Mouse (Mus musculus) lung, embryonic 14.5 days (tissue): ENCODE measurements at regions not wholly inside any gene's neighbourhood (a gene's known extent, or its start where the extent isn't known, plus 50 kb on each side); places are given as distances from the start of the nearest gene placed in this dataset.

Experiments used
- ATAC-seq: fragments of 200-750 bp; cut with Nextera tagmentation; 2 replicates; pipeline ENCODE4 v1.8.0; 2017; ENCODE audit warnings: mild to moderate bottlenecking, moderate TSS enrichment, moderate library complexity; ENCODE audit not compliant: insufficient read depth
- DNase-seq: peaks from one replicate; pipeline ENCODE4 v3.0.0-alpha.2; 2015
- H3K27ac ChIP-seq: fragments of 300-500 bp; sonication (generic); 2 replicates; pipeline ENCODE4 v1.5.1; 2014; ENCODE audit warnings: low read depth, mild to moderate bottlenecking, moderate library complexity
- H3K27me3 ChIP-seq: fragments of 300-500 bp; sonication (generic); 2 replicates; pipeline ENCODE4 v1.6.1; 2014; ENCODE audit warnings: low read length, control low read depth; ENCODE audit not compliant: insufficient read depth
- H3K36me3 ChIP-seq: fragments of 300-500 bp; sonication (generic); 2 replicates; pipeline ENCODE4 v1.6.1; 2014; ENCODE audit warnings: control low read depth; ENCODE audit not compliant: insufficient read depth
- H3K4me1 ChIP-seq: fragments of 300-500 bp; sonication (generic); 2 replicates; pipeline ENCODE4 v1.6.1; 2014; ENCODE audit warnings: antibody characterized with exemption, control low read depth; ENCODE audit not compliant: insufficient read depth
- H3K4me2 ChIP-seq: fragments of 300-500 bp; sonication (generic); 2 replicates; pipeline ENCODE4 v1.6.1; 2014; ENCODE audit warnings: mild to moderate bottlenecking
- H3K4me3 ChIP-seq: fragments of 300-500 bp; sonication (generic); 2 replicates; pipeline ENCODE4 v1.5.1; 2014; ENCODE audit warnings: low read depth, low read length
- H3K9ac ChIP-seq: fragments of 300-500 bp; sonication (generic); 2 replicates; pipeline ENCODE4 v1.6.1; 2014
- H3K9me3 ChIP-seq: fragments of 300-500 bp; sonication (generic); 2 replicates; pipeline ENCODE4 v1.6.1; 2016; ENCODE audit warnings: low read depth, low read length, control low read depth
- CTCF ChIP-seq: IDR thresholded peaks from 2 replicates; pipeline ENCODE4 v1.5.1; 2016; ENCODE audit warnings: antibody characterized with exemption, low read depth
- WGBS: fragments of 180-500 bp; shearing (Covaris S2); extraction: QIAGEN DNeasy Blood & Tissue Kit; methylation state at CpG from one replicate; pipeline ENCODE4 v1.1.7; 2014; 5-methylcytosine and 5-hydroxymethylcytosine counted together

DNA sequence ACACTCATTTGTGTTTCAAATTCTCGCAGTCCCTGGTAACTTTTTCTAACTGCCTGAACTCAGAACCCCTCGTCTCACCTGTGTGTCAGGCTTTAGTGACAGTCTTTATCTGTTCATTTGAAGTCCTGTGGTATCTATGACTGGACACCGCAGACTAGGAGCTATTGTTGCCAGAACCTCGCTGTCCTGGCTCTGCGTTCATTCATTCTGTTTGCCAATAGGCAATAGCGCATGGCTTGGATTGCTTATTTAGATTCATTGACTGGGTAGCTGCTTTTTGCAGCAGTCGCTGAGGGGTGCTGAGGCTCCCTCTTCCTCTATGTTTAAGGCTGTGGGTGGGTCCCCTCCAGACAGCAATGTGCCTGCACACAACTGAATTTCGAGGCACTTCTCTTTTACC, 144.6 kb upstream of the Cops8 start:
- Histone ChIP-seq H3K27ac (no peak overlapping the region), H3K36me3 (no peaks in the 10 kb centered on the region), H3K9ac (no peak overlapping the region), H3K4me2 (no peak overlapping the region), H3K4me3 (no peak overlapping the region), H3K4me1 (peaks cover 4% of the 10 kb centered on the region; the same call in 1 of the 2 replicates), H3K27me3 (peaks cover 7% of the 10 kb centered on the region), H3K9me3 (no peaks in the 10 kb centered on the region)
- DNase-seq (no peak), ATAC-seq (no peak)
- 77% methylated on average over 8 of the region's 8 CpGs for WGBS
- no peak for TF ChIP-seq CTCF

DNA sequence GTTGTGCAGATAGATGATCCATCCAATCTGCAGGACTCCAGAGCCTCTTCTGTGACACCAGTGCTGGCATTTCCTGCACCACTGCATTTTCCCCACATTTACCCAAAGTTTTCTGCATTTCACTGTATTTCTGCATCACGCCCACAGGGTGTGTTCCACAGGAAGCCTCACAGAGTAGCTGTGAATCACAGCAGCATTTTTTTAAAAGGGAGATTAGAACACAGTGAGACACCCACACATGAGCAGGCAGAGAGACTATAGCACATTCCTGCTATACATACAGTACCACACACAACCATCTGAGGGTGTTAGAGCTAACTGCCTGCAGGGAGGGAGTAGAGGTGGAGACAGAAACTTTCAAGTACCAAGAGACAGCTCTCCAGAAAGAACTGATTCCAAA, 141.1 kb upstream of the Cops8 start:
- no peaks in the 10 kb centered on the region for H3K36me3 ChIP-seq
- H3K9me3 ChIP-seq = no peaks in the 10 kb centered on the region
- WGBS = 80% methylated on average over 1 of the region's 1 CpGs
- ATAC-seq (no peak), DNase-seq (no peak)
- no peak overlapping the region for H3K4me2 ChIP-seq
- no peak overlapping the region for H3K9ac ChIP-seq
- H3K27ac ChIP-seq = no peak overlapping the region
- no peak overlapping the region for H3K4me3 ChIP-seq
- no peaks in the 10 kb centered on the region for H3K4me1 ChIP-seq
- TF ChIP-seq CTCF = no peak
- H3K27me3 ChIP-seq = peaks cover 3% of the 10 kb centered on the region

DNA sequence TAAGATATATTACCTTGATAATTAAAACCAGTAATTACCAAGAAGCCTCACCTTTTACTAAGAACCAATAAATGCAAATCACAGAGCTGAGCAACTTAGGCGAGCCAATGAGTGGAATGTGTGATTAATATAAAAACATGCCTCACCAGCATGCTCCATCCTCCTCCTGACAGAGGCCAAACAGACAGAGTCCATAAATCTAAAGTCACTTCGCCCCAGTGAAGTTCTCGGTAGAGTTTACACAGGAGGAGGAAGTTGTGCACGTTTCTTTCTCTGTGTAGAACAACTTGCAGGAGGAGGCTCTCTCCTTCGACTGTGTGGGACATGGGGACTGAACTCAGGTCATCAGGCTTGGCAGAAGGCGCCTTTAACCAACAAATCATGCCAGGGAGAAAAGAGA, 139.5 kb upstream of the Cops8 start:
- no peak overlapping the region for H3K4me2 ChIP-seq
- H3K27me3 ChIP-seq = peaks cover 3% of the 10 kb centered on the region
- no peak for TF ChIP-seq CTCF
- 34% methylated on average over 6 of the region's 6 CpGs for WGBS
- H3K4me1 ChIP-seq = no peaks in the 10 kb centered on the region
- no peak overlapping the region for H3K9ac ChIP-seq
- DNase-seq = no peak
- H3K4me3 ChIP-seq = no peak overlapping the region
- no peak for ATAC-seq
- H3K27ac ChIP-seq = no peak overlapping the region
- no peaks in the 10 kb centered on the region for H3K36me3 ChIP-seq
- H3K9me3 ChIP-seq = no peaks in the 10 kb centered on the region

DNA sequence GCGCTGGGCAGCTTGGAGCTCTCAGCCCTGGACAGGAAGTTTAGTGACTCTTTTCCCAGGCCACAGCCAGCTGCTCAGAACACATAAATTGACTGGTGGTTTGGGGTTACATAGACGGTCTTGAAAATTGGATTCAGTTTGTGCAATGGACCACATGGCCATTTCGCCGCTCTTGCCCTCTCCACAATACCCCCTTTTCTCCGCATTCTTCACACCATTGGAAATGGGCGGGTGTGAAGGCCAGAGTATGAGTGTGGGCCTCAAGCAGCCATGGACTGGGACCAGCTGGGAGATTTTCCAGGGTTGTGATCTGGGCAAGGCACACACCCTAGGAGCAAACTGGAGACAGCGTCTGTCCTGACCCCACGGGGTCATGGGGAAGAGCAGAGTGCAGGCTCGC, 135.1 kb upstream of the Cops8 start:
- Histone ChIP-seq H3K27me3 (0 out of 2 replicates have a peak, but pooled peaks cover 4% of the 10 kb centered on the region), H3K4me2 (no peak overlapping the region), H3K9ac (no peak overlapping the region), H3K9me3 (no peaks in the 10 kb centered on the region), H3K36me3 (no peaks in the 10 kb centered on the region), H3K4me3 (no peak overlapping the region), H3K4me1 (0 out of 2 replicates have a peak, but pooled peaks cover 3% of the 10 kb centered on the region), H3K27ac (no peak overlapping the region)
- TF ChIP-seq CTCF = no peak
- DNase-seq (no peak), ATAC-seq (no peak)
- WGBS = 79% methylated on average over 9 of the region's 9 CpGs

DNA sequence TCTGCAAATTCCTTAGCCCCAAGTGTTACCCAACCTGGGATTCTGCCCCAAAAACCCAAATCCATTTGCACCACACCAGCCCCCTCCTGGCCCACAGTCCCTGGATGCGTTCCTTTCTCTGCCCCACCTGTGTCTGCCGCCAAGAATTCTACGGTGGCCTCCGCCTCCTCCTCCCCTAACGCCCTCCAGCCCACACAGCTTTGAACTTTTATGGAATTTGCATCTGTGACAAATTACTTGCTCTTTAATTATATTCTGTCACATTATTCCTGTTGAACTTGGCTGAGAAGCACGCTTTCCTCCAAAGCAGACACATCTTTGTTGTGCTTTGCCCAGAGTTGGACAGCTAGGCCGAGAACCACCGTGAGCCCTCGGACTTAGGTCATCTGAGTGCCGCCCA, 131.8 kb upstream of the Cops8 start:
- H3K9me3 ChIP-seq = no peaks in the 10 kb centered on the region
- DNase-seq (peak; percentile 26), ATAC-seq (no peak)
- H3K27ac ChIP-seq = no peak overlapping the region
- no peak for TF ChIP-seq CTCF
- H3K4me3 ChIP-seq = no peak overlapping the region
- 0 out of 2 replicates have a peak, but pooled peaks cover 3% of the 10 kb centered on the region for H3K4me1 ChIP-seq
- H3K4me2 ChIP-seq = no peak overlapping the region
- 46% methylated on average over 10 of the region's 10 CpGs for WGBS
- H3K36me3 ChIP-seq = no peaks in the 10 kb centered on the region
- no peak overlapping the region for H3K9ac ChIP-seq
- 0 out of 2 replicates have a peak, but pooled peaks cover 4% of the 10 kb centered on the region for H3K27me3 ChIP-seq

DNA sequence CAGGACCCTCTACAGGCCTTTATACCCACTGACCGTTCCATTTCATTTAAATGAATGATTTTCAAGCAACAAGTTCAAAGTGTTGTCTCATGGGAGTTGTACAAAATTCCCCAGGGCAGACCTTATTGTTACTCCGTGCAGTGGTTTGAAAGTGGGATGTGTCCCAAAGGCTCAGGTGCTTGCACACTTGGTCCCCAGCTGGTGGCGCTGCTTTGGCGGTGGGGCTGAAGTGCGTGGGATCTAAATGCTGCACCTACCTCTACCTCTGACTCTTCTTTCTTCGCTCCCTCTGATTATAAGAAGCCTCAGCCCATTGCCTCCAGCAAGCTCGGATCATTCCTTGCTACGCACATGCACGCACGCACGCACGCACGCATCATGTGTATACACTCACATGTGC, 131.0 kb upstream of the Cops8 start:
- WGBS = 87% methylated on average over 13 of the region's 13 CpGs
- DNase-seq (no peak), ATAC-seq (no peak)
- Histone ChIP-seq H3K9me3 (no peaks in the 10 kb centered on the region), H3K27me3 (0 out of 2 replicates have a peak, but pooled peaks cover 4% of the 10 kb centered on the region), H3K4me1 (peaks cover 3% of the 10 kb centered on the region; the same call in 1 of the 2 replicates), H3K36me3 (no peaks in the 10 kb centered on the region), H3K4me2 (no peak overlapping the region), H3K27ac (no peak overlapping the region), H3K9ac (no peak overlapping the region), H3K4me3 (no peak overlapping the region)
- no peak for TF ChIP-seq CTCF

DNA sequence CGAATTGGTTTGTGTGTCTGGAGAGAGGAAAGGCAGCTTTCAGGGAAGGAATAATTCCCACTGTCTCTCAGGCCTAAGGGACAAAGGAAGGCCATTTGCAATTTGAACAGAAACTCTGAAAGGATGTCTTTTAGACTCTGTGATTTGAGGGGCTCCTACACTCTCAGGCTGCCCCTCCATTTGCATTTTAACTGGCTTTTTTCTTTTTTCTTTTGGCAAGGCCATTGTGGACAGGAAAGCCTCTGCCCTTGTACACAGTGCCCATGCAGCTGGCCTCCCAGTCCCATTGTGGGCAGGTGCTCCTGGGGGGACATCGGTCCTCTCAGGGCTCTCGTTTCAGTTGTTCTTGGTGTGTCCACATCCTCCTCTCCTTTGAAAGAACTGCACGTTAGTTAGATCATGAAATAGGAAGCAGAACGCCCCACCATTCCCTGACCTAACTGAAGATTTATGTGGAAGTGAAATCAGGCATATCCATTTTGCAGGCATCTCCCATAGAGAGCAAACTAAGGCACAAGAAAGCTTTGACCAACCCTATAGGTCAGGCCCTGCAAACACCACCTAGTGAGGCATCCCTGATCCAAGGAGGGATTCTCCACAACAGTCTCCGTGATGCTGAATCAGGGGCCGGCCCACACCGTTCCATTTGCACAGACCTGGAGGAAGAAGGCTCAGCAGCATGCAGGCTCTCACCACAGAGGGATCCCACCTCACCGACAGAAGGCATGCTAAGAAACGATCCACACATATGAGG, 127.5 kb upstream of the Cops8 start:
- ATAC-seq (no peak), DNase-seq (no peak)
- TF ChIP-seq CTCF = no peak
- H3K27me3 ChIP-seq = no peaks in the 10 kb centered on the region
- H3K27ac ChIP-seq = no peak overlapping the region
- H3K36me3 ChIP-seq = no peaks in the 10 kb centered on the region
- H3K4me2 ChIP-seq = no peak overlapping the region
- peaks cover 3% of the 10 kb centered on the region; the same call in 1 of the 2 replicates for H3K4me1 ChIP-seq
- no peak overlapping the region for H3K4me3 ChIP-seq
- H3K9me3 ChIP-seq = no peaks in the 10 kb centered on the region
- 77% methylated on average over 10 of the region's 10 CpGs for WGBS
- H3K9ac ChIP-seq = no peak overlapping the region
